Mouse (Mus musculus) MEL (cell line): ENCODE measurements around the gene BC051665. TPM values are rescaled to one million over a fixed set of nuclear protein-coding genes. Genes with fewer than 3 reads are reported as not detected.

Experiments used
- DNase-seq: peaks from one replicate; pipeline ENCODE4 v3.0.0; 2011; ENCODE audit warnings: low read depth, low spot score
- H3K27ac ChIP-seq: 2 replicates; pipeline ENCODE4 v1.5.1; 2012; ENCODE audit warnings: low read depth, mild to moderate bottlenecking, control low read depth, low read length, moderate library complexity; ENCODE audit not compliant: control insufficient read depth
- H3K27me3 ChIP-seq, 2 experiments: fragments of 150-350 bp in 1 of 2; sonication (generic) in 1 of 2; 2 replicates each; pipeline ENCODE4 v1.6.1; 2012; ENCODE audit warnings: low read length in 2 of 2, mild to moderate bottlenecking in 2 of 2, improper control_type of control experiment in 1 of 2, moderate library complexity in 1 of 2; ENCODE audit not compliant: insufficient read depth in 2 of 2, control insufficient read depth in 1 of 2
- H3K36me3 ChIP-seq, 2 experiments: 2 replicates each; pipeline ENCODE4 v1.6.1; 2012 to 2014; ENCODE audit warnings: low read length in 2 of 2, improper control_type of control experiment in 1 of 2, inconsistent platforms in 1 of 2, mild to moderate bottlenecking in 1 of 2; ENCODE audit not compliant: insufficient read depth in 2 of 2, control insufficient read depth in 1 of 2
- H3K4me1 ChIP-seq, 2 experiments: fragments of 150-350 bp in 1 of 2; sonication (generic) in 1 of 2; 2 replicates each; pipeline ENCODE4 v1.6.1; 2012; ENCODE audit warnings: low read length in 2 of 2, improper control_type of control experiment in 1 of 2, mild to moderate bottlenecking in 1 of 2; ENCODE audit not compliant: insufficient read depth in 2 of 2, control insufficient read depth in 1 of 2
- H3K4me3 ChIP-seq, 2 experiments: fragments of 150-350 bp in 1 of 2; sonication (generic) in 1 of 2; 2 replicates each; pipeline ENCODE4 v1.5.1; 2012; ENCODE audit warnings: low read depth in 2 of 2, low read length in 2 of 2, mild to moderate bottlenecking in 2 of 2, moderate library complexity in 2 of 2, control low read depth in 1 of 2, improper control_type of control experiment in 1 of 2; ENCODE audit not compliant: control insufficient read depth in 1 of 2, insufficient read depth in 1 of 2
- H3K79me2 ChIP-seq: 2 replicates; pipeline ENCODE4 v1.6.1; 2012; ENCODE audit warnings: mild to moderate bottlenecking, low read length, moderate library complexity; ENCODE audit not compliant: control insufficient read depth, poor library complexity, insufficient read depth
- H3K9ac ChIP-seq: 2 replicates; pipeline ENCODE4 v1.6.1; 2012; ENCODE audit warnings: low read depth, mild to moderate bottlenecking, control low read depth, low read length, moderate library complexity; ENCODE audit not compliant: control insufficient read depth, poor library complexity, severe bottlenecking
- H3K9me3 ChIP-seq: fragments of 150-350 bp; sonication (generic); replicated peaks from 2 replicates; pipeline ENCODE4 v1.6.1; 2012; ENCODE audit warnings: mild to moderate bottlenecking, low read length, improper control_type of control experiment, moderate library complexity; ENCODE audit not compliant: insufficient read depth
- CHD1 ChIP-seq: IDR thresholded peaks from 2 replicates; pipeline ENCODE4 v1.6.1; 2012; ENCODE audit warnings: low read depth, mild to moderate bottlenecking, inconsistent platforms, low read length, improper control_type of control experiment
- E2F4 ChIP-seq: IDR thresholded peaks from 2 replicates; pipeline ENCODE4 v1.6.1; 2011; ENCODE audit warnings: low read depth, low read length, improper control_type of control experiment, borderline replicate concordance
- GATA1 ChIP-seq: IDR thresholded peaks from 2 replicates; pipeline ENCODE4 v1.6.1; 2011; ENCODE audit warnings: low read depth, low read length, improper control_type of control experiment
- MAZ ChIP-seq: IDR thresholded peaks from 2 replicates; pipeline ENCODE4 v1.6.1; 2012; ENCODE audit warnings: low read depth, mild to moderate bottlenecking, inconsistent platforms, low read length, improper control_type of control experiment
- MXI1 ChIP-seq: IDR thresholded peaks from 2 replicates; pipeline ENCODE4 v1.6.1; 2011; ENCODE audit warnings: mild to moderate bottlenecking, low read depth, low read length, improper control_type of control experiment
- MYB ChIP-seq: IDR thresholded peaks from 2 replicates; pipeline ENCODE4 v1.6.1; 2011; ENCODE audit warnings: mild to moderate bottlenecking, low read depth, low read length, improper control_type of control experiment
- POLR2AphosphoS2 ChIP-seq: IDR thresholded peaks from 2 replicates; pipeline ENCODE4 v1.6.1; 2011; ENCODE audit warnings: low read length, improper control_type of control experiment
- RCOR1 ChIP-seq: IDR thresholded peaks from 2 replicates; pipeline ENCODE4 v1.6.1; 2012; ENCODE audit warnings: low read depth, mild to moderate bottlenecking, inconsistent platforms, low read length, improper control_type of control experiment
- SMC3 ChIP-seq: IDR thresholded peaks from 2 replicates; pipeline ENCODE4 v1.6.1; 2011; ENCODE audit warnings: low read depth, low read length, improper control_type of control experiment
- USF1 ChIP-seq: IDR thresholded peaks from 2 replicates; pipeline ENCODE4 v1.6.1; 2014; ENCODE audit warnings: low read depth, mild to moderate bottlenecking, inconsistent platforms, low read length, improper control_type of control experiment, moderate library complexity
- ZKSCAN1 ChIP-seq: IDR thresholded peaks from 2 replicates; pipeline ENCODE4 v1.6.1; 2012; ENCODE audit warnings: low read depth, mild to moderate bottlenecking, inconsistent platforms, low read length, improper control_type of control experiment, moderate library complexity
- polyA plus RNA-seq, 2 experiments: library from polyadenylated mRNA; stranded (reverse) in 1 of 2; unstranded in 1 of 2; fragments of >175 nt in 1 of 2; fragments of >200 nt in 1 of 2; gene quantifications; 2 replicates each; pipeline versions ENCODE4 v1.2.1 to v1.2.4; 2012; ENCODE audit warnings: low replicate concordance in 2 of 2, low read depth in 1 of 2; ENCODE audit not compliant: insufficient read length in 2 of 2, insufficient read depth in 1 of 2, missing spikeins in 1 of 2
- total RNA-seq: library from RNA; depleted of rRNA; stranded (reverse); fragments of 300-350 nt; gene quantifications from 2 replicates; pipeline ENCODE4 v1.2.3, GENCODE M21; 2012

Gene BC051665
- total and polyA plus RNA-seq, 3 experiments = not detected

DNA sequence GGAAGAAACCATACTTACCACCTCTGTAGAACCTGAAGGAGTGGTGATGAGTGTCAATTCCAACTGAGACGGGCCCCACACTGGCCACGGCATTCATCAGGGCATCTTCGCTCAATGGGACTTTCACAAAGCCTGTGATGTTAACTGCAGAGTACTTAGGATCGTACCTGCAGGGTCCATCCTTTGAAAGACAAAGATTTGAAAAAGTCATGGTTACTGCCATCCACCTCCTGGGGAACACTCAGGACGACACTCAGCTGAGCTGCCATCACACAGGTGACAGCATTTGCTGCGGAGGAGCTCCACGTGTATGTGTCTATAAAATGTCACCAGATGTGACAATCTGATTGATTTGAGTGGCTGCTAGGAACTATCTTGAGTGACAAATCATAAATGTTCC is 2.9 kb downstream of the BC051665 start:
- no peak overlapping the region for H3K27ac ChIP-seq
- no peaks in the 10 kb centered on the region for H3K4me1 ChIP-seq
- no peak for TF ChIP-seq CHD1
- no peak for TF ChIP-seq ZKSCAN1
- TF ChIP-seq RCOR1 = no peak
- TF ChIP-seq, all 39 proteins: peak for 0
- Histone ChIP-seq H3K9me3 (no peaks in the 10 kb centered on the region), H3K79me2 (no peaks in the 10 kb centered on the region), H3K27me3 (no peaks in the 10 kb centered on the region), H3K36me3 (no peaks in the 10 kb centered on the region), H3K4me3 (no peak overlapping the region), H3K9ac (no peak overlapping the region)
- DNase-seq = no peak

GRCm38 (mm10) chr13:60780534-60780933 is 5.6 kb downstream of the BC051665 start:
- TF ChIP-seq USF1 = no peak
- no peak for TF ChIP-seq MYB
- DNase-seq = no peak
- no peaks in the 10 kb centered on the region for H3K36me3 ChIP-seq
- H3K27ac ChIP-seq = no peak overlapping the region
- H3K79me2 ChIP-seq = no peaks in the 10 kb centered on the region
- H3K4me3 ChIP-seq = no peak overlapping the region
- H3K9me3 ChIP-seq = no peaks in the 10 kb centered on the region
- no peaks in the 10 kb centered on the region for H3K27me3 ChIP-seq
- H3K4me1 ChIP-seq = no peaks in the 10 kb centered on the region
- no peak overlapping the region for H3K9ac ChIP-seq

GRCm38 (mm10) chr13:60761161-60761560 is 25.0 kb downstream of the BC051665 start:
- Histone ChIP-seq H3K9ac (no peak overlapping the region), H3K9me3 (no peaks in the 10 kb centered on the region), H3K4me1 (no peaks in the 10 kb centered on the region), H3K79me2 (no peaks in the 10 kb centered on the region), H3K36me3 (no peaks in the 10 kb centered on the region), H3K4me3 (no peak overlapping the region), H3K27me3 (no peaks in the 10 kb centered on the region), H3K27ac (no peak overlapping the region)
- no peak for DNase-seq
- no peak for TF ChIP-seq CHD1
- TF ChIP-seq GATA1 = no peak
- no peak for TF ChIP-seq POLR2AphosphoS2
- no peak for TF ChIP-seq MAZ
- TF ChIP-seq SMC3 = no peak
- no peak for TF ChIP-seq E2F4

DNA sequence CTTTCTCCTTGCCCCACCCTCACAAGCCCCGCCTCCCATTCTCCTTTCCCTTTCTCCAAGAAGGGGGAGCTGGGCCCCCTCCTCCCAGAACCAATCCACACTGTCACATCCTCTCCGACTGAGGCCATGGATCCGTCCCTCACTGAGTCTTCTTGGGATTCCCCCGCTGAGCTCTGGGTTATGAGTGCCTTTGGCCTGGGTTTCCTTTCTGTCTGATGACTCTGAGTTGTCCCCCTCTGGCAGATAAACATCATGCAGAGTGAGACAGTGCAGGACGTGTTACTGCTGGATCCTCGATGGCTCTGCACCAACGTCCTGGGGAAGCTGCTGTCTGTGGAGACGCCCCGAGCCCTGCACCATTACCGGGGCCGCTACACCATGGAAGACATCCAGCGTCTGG is 25.8 kb downstream of the BC051665 start:
- H3K79me2 ChIP-seq = no peaks in the 10 kb centered on the region
- DNase-seq = no peak
- no peak overlapping the region for H3K9ac ChIP-seq
- no peak overlapping the region for H3K27ac ChIP-seq
- no peaks in the 10 kb centered on the region for H3K4me1 ChIP-seq
- H3K9me3 ChIP-seq = no peaks in the 10 kb centered on the region
- no peaks in the 10 kb centered on the region for H3K27me3 ChIP-seq
- no peak overlapping the region for H3K4me3 ChIP-seq
- H3K36me3 ChIP-seq = no peaks in the 10 kb centered on the region
- TF ChIP-seq MXI1 = no peak
